In the genomic region with DNA sequence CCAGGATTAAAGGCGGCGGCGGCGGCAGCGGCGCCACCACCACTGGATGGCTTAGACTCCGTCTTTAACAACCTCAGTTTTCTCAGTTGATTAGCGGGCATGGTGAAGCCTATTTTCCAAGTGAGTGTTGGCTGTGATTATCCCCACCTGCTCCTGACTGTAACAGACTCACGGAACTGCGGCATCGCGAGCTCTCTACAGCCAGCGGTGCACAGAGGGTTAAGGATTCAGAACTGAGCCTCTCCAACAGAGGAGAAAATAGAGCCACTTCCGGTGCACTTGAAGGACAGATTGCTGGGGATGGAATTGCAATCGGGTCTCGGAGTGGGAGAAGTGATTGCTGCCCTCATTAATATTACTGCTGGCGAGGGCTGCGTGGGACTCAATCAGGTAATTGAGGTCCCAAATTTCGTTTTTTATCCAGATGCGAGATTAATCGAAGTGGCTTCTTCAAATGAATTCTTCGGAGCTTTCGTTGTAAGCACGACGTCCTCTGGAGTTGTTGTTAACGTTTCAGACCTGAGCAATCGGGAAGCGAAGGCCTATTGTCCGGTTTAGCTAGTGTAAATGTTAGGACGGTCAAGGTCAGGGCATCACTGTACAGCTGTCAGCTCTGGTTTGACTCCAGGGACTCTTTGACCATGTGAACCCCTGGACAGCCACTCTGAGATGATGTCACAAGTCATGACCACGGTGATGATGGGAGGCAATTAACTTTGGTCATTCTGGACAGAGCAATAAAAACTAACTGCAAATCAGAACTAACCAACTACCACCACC, we compare ENCODE assay signal across 10 mouse cellular contexts.
DNase-seq lines count a peak whose midpoint lies in the region; ATAC-seq and TF ChIP-seq lines count a peak whose summit lies in the region.
"Had no signal": no experiment of that assay in that cellular context is flagged by ENCODE, and none has a peak within 500 bp of the region (broad histone marks: within the 10 kb centered on the region; RNA-seq: fewer than 3 reads in every experiment).

No protein-coding gene starts in this region.

- 71% methylated on average over 31 of the region's 31 CpGs for WGBS in neural tube, embryonic 12.5 days
- 57% methylated on average over 31 of the region's 31 CpGs for WGBS in forebrain, postnatal 0 days
- 54% methylated on average over 31 of the region's 31 CpGs for WGBS in limb, embryonic 14.5 days
- WGBS in stomach, embryonic 16.5 days: 46% methylated on average over 31 of the region's 31 CpGs

- no peaks in the 10 kb centered on the region for H3K4me1 ChIP-seq in neural tube, embryonic 12.5 days
- H3K4me1 ChIP-seq in forebrain, postnatal 0 days (ENCODE audit: insufficient read depth): no peaks in the 10 kb centered on the region
- no peaks in the 10 kb centered on the region for H3K4me1 ChIP-seq in limb, embryonic 14.5 days (ENCODE audit: control insufficient read depth, insufficient read depth, low read length)
- peaks cover 3% of the 10 kb centered on the region; the same call in 1 of the 2 replicates for H3K4me1 ChIP-seq in stomach, embryonic 16.5 days (ENCODE audit: control insufficient read depth, insufficient read depth, low read length)

- no peak for TF ChIP-seq POLR2A in limb, embryonic 14.5 days (IDR thresholded peaks at IDR 0.05; ENCODE audit: borderline replicate concordance, extremely low read depth, insufficient read depth, insufficient read length)

- TF ChIP-seq CTCF in forebrain, postnatal 0 days (IDR thresholded peaks at IDR 0.05; ENCODE audit: low read depth): no peak

- no peak for DNase-seq in neural tube, embryonic 10.5 days (ENCODE audit: extremely low spot score, low spot score)
- DNase-seq in forebrain, postnatal 0 days: peak; percentile 29
- DNase-seq in limb, embryonic 14.5 days (ENCODE audit: low spot score): no peak
- no peak for DNase-seq in layer of hippocampus, adult 8-10 months (ENCODE audit: low spot score in 2 of 2)
- DNase-seq in left cerebral cortex, postnatal 36 days (ENCODE audit: low spot score in 2 of 2): no peak
- no peak for DNase-seq in left cerebral cortex, postnatal 14 days (ENCODE audit: low spot score in 2 of 2)

- no peak overlapping the region for H3K4me3 ChIP-seq in neural tube, embryonic 12.5 days
- H3K4me3 ChIP-seq in forebrain, postnatal 0 days (ENCODE audit: low read depth, low read length): peak overlapping the region; percentile 11; the same call in 1 of the 2 replicates
- H3K4me3 ChIP-seq in limb, embryonic 14.5 days (replicated peaks; ENCODE audit: low read length): no peak overlapping the region
- H3K4me3 ChIP-seq in stomach, embryonic 16.5 days (replicated peaks; ENCODE audit: low read length): peak overlapping the region; percentile 27
- H3K4me3 ChIP-seq: erythroblast, embryonic 14.5 days had no signal

- intact Hi-C loops in left cerebral cortex, postnatal 36 days (cut with DNase I): no loop called here
- intact Hi-C loops in left cerebral cortex, postnatal 14 days (cut with DNase I): no loop called here

- H3K9ac ChIP-seq in neural tube, embryonic 12.5 days: no peak overlapping the region
- 0 out of 2 replicates have a peak overlapping the region, but pooled peaks have one; percentile 18 for H3K9ac ChIP-seq in forebrain, postnatal 0 days
- peak overlapping the region; percentile 12; the same call in 1 of the 2 replicates for H3K9ac ChIP-seq in limb, embryonic 14.5 days (ENCODE audit: low read depth, low read length, severe bottlenecking)
- peak overlapping the region; percentile 52 for H3K9ac ChIP-seq in stomach, embryonic 16.5 days (ENCODE audit: low read length)

- 0 out of 2 replicates have a peak overlapping the region, but pooled peaks have one; percentile 30 for H3K4me2 ChIP-seq in neural tube, embryonic 12.5 days (replicated peaks)
- peak overlapping the region; percentile 35 for H3K4me2 ChIP-seq in forebrain, postnatal 0 days (ENCODE audit: low read depth)
- H3K4me2 ChIP-seq in limb, embryonic 14.5 days (replicated peaks; ENCODE audit: low read depth, low read length, severe bottlenecking): peak overlapping the region; percentile 32
- peak overlapping the region; percentile 38 for H3K4me2 ChIP-seq in stomach, embryonic 16.5 days (ENCODE audit: low read depth, low read length)

- no peak for ATAC-seq in neural tube, embryonic 12.5 days (ENCODE audit: low FRiP score, low read depth)
- peak; percentile 71 for ATAC-seq in forebrain, postnatal 0 days
- no peak for ATAC-seq in limb, embryonic 14.5 days (ENCODE audit: low FRiP score, low read depth)
- ATAC-seq in stomach, embryonic 16.5 days (ENCODE audit: insufficient read depth, low FRiP score): no peak
- ATAC-seq: Patski had no signal

- no peak overlapping the region for H3K27ac ChIP-seq in neural tube, embryonic 12.5 days
- no peak overlapping the region for H3K27ac ChIP-seq in forebrain, postnatal 0 days (ENCODE audit: low read depth, low read length)
- H3K27ac ChIP-seq in limb, embryonic 14.5 days (replicated peaks; ENCODE audit: low read depth, low read length): no peak overlapping the region
- H3K27ac ChIP-seq in stomach, embryonic 16.5 days (ENCODE audit: low read length): no peak overlapping the region

- H3K27me3 ChIP-seq in neural tube, embryonic 12.5 days (replicated peaks): no peaks in the 10 kb centered on the region
- no peaks in the 10 kb centered on the region for H3K27me3 ChIP-seq in forebrain, postnatal 0 days (ENCODE audit: insufficient read depth, low read length)
- H3K27me3 ChIP-seq in limb, embryonic 14.5 days (ENCODE audit: control insufficient read depth, insufficient read depth, low read length): no peaks in the 10 kb centered on the region
- H3K27me3 ChIP-seq in stomach, embryonic 16.5 days (ENCODE audit: control insufficient read depth, insufficient read depth, low read length): no peaks in the 10 kb centered on the region

- no peaks in the 10 kb centered on the region for H3K36me3 ChIP-seq in neural tube, embryonic 12.5 days
- H3K36me3 ChIP-seq in forebrain, postnatal 0 days (ENCODE audit: insufficient read depth): no peaks in the 10 kb centered on the region; the same call in 1 of the 2 replicates
- H3K36me3 ChIP-seq in limb, embryonic 14.5 days (ENCODE audit: control insufficient read depth, insufficient read depth, low read length): no peaks in the 10 kb centered on the region
- H3K36me3 ChIP-seq in stomach, embryonic 16.5 days (ENCODE audit: control insufficient read depth, insufficient read depth, low read length): no peaks in the 10 kb centered on the region

- no peaks in the 10 kb centered on the region for H3K9me3 ChIP-seq in neural tube, embryonic 12.5 days
- H3K9me3 ChIP-seq in forebrain, postnatal 0 days (ENCODE audit: low read length): no peaks in the 10 kb centered on the region
- no peaks in the 10 kb centered on the region for H3K9me3 ChIP-seq in limb, embryonic 14.5 days (ENCODE audit: control insufficient read depth, low read length)
- H3K9me3 ChIP-seq in stomach, embryonic 16.5 days (replicated peaks; ENCODE audit: control insufficient read depth, low read length): no peaks in the 10 kb centered on the region

Comparison
In these comparisons a context has a peak if more than half of its experiments do, and no peak if none do; other contexts are left out.
1. H3K4me3 ChIP-seq: peak in forebrain, postnatal 0 days (single experiment) and stomach, embryonic 16.5 days (single experiment); none in neural tube, embryonic 12.5 days (single experiment) and limb, embryonic 14.5 days (single experiment).
2. Peak in every context shown above with its lines, with median percentiles within 50 percentile points of each other: H3K4me2 ChIP-seq.